Mouse (Mus musculus): ENCODE results near the gene Gpbar1.

- TF ChIP-seq CTCF (conservative IDR thresholded peaks at IDR 0.05; ENCODE audit: low read length) (no peak), NANOG (IDR thresholded peaks at IDR 0.05; ENCODE audit: borderline replicate concordance, low read length) (no peak), POU5F1 (IDR thresholded peaks at IDR 0.05; ENCODE audit: borderline replicate concordance, low read length) (no peak)
These were observed 25.4 kb downstream of the Gpbar1 start for GRCm38 (mm10) chr1:74303509-74304338.
